10 mouse cellular contexts compared by ENCODE assay signal in the genomic region with DNA sequence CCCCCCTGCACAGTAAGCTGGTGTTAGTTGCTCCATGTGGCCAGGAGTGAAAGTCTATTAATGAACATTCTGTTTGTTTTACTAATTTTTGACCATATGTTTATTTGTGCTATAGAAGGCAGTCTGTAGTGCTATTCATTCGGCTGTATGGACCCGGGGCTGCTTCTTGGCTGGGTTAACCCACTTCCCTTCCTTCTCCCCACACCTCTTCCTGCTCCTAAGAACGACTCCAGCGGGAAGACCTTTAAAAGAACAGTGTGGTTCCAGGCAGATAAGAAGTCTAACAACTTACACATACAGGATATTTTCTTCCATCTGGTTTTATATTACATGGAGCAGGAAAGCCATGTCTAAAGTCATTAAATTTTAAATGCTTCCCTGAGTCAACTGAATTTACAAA.
"Had no signal": no experiment of that assay in that cellular context is flagged by ENCODE, and none has a peak within 500 bp of the region (broad histone marks: within the 10 kb centered on the region; RNA-seq: fewer than 3 reads in every experiment).

No protein-coding gene starts in this region.

- H3K4me1 ChIP-seq: liver, embryonic 13.5 days; midbrain, embryonic 13.5 days had no signal

- H3K36me3 ChIP-seq: kidney, embryonic 15.5 days; liver, embryonic 13.5 days; midbrain, embryonic 13.5 days had no signal

- H3K27me3 ChIP-seq: kidney, embryonic 15.5 days; liver, embryonic 13.5 days; midbrain, embryonic 13.5 days had no signal

- H3K9me3 ChIP-seq: kidney, embryonic 15.5 days; liver, embryonic 13.5 days; midbrain, embryonic 13.5 days had no signal

- H3K4me3 ChIP-seq: kidney, embryonic 15.5 days; liver, embryonic 13.5 days; midbrain, embryonic 13.5 days had no signal

- DNase-seq: kidney, adult 2 months; kidney, postnatal 14 days; liver; liver, embryonic 13.5 days; liver, postnatal 0 days; lung, postnatal 36 days; right cerebral cortex, postnatal 14 days; thymus, postnatal 36 days had no signal

- H3K4me2 ChIP-seq: kidney, embryonic 15.5 days; liver, embryonic 13.5 days; midbrain, embryonic 13.5 days had no signal

- H3K27ac ChIP-seq: kidney, embryonic 15.5 days; liver, embryonic 13.5 days; midbrain, embryonic 13.5 days had no signal

- H3K9ac ChIP-seq: kidney, embryonic 15.5 days; liver, embryonic 13.5 days; liver, postnatal 0 days; midbrain, embryonic 13.5 days had no signal

- ATAC-seq: liver, postnatal 0 days; midbrain, embryonic 13.5 days had no signal
